ENCODE assay signal across 25 mouse cellular contexts in the genomic region with DNA sequence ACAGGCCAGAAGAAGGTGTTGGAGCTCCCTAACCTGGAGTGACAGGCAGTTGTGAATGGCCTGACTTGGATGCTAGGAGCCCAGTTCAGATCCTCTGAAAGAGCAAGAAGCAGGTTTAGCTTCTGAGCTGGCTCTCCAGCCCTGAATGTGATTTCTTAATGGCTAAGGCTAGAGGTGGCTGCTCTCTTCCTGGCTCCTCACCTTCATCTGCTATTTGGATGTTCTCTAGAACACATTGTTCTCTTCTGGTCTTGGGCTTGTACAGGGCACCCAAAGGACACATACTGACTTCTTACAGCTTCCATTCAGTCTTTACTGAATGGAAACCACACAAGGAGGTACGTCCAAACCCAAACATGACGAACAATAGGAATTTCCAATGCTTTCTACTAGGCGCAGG. TPM values are rescaled to one million over a fixed set of nuclear protein-coding genes. Genes with fewer than 3 reads are reported as not detected.
DNase-seq lines count a peak whose midpoint lies in the region; ATAC-seq and TF ChIP-seq lines count a peak whose summit lies in the region.
"Had no signal": no experiment of that assay in that cellular context is flagged by ENCODE, and none has a peak within 500 bp of the region (broad histone marks: within the 10 kb centered on the region; RNA-seq: fewer than 3 reads in every experiment).

No protein-coding gene starts in this region.

- whole genome bisulfite sequencing in heart, postnatal 0 days: 88% methylated on average over 3 of the region's 3 CpGs

- no peaks in the 10 kb centered on the region for H3K27me3 ChIP-seq in heart, postnatal 0 days (ENCODE audit: control insufficient read depth, insufficient read depth, low read length)
- no peaks in the 10 kb centered on the region for H3K27me3 ChIP-seq in ES-Bruce4 (ENCODE audit: control insufficient read depth, insufficient read depth, low read length, poor library complexity, severe bottlenecking)
- H3K27me3 ChIP-seq: embryonic facial prominence, embryonic 13.5 days; hindbrain, embryonic 12.5 days; Patski had no signal

- H3K9me3 ChIP-seq in heart, postnatal 0 days (replicated peaks; ENCODE audit: control insufficient read depth, low read length): no peaks in the 10 kb centered on the region
- H3K9me3 ChIP-seq in ES-Bruce4 (replicated peaks; ENCODE audit: control insufficient read depth, insufficient read depth, low read length, poor library complexity, severe bottlenecking) (no peaks in the 10 kb centered on the region), ES-E14 (ENCODE audit: control insufficient read depth, insufficient read depth, low read depth, low read length) (no peaks in the 10 kb centered on the region)
- H3K9me3 ChIP-seq: embryonic facial prominence, embryonic 13.5 days; hindbrain, embryonic 12.5 days had no signal

- H3K4me3 ChIP-seq in heart, postnatal 0 days (ENCODE audit: low read depth, low read length): no peak overlapping the region
- H3K4me3 ChIP-seq in ES-Bruce4 (ENCODE audit: low read depth, low read length) (no peak overlapping the region), ES-E14 (ENCODE audit: insufficient read depth in 1 of 2, low read depth in 1 of 2, low read length in 2 of 2, poor library complexity in 1 of 2, severe bottlenecking in 1 of 2) (no peak overlapping the region)
- no peak overlapping the region for H3K4me3 ChIP-seq in cortical plate, adult 2 months (ENCODE audit: insufficient read depth, low read length)
- H3K4me3 ChIP-seq: embryonic facial prominence, embryonic 13.5 days; hindbrain, embryonic 12.5 days had no signal

- H3K4me2 ChIP-seq in heart, postnatal 0 days (ENCODE audit: low read depth, low read length): no peak overlapping the region
- H3K4me2 ChIP-seq: embryonic facial prominence, embryonic 13.5 days; heart, embryonic 11.5 days; hindbrain, embryonic 12.5 days had no signal

- ATAC-seq in heart, postnatal 0 days (ENCODE audit: insufficient read depth, low read depth): no peak
- ATAC-seq: activated CD4-positive, CD25-positive, alpha-beta regulatory T cell, adult 4 months; forebrain, embryonic 14.5 days; hindbrain, embryonic 16.5 days; inflammation-experienced regulatory T-cells, adult 6 months; intestine, postnatal 0 days; Patski had no signal

- in situ Hi-C loops in ES-E14 (cut with MboI; ENCODE audit: low sequenced_read_pairs in 2 of 2, unreplicated experiment in 2 of 2): loop anchor here in 1 of 2 experiments (25.0 kb wide), 2 partner anchors 89 to 214 kb away; a partner anchor contains a TSS

- peak overlapping the region; percentile 32; the same call in 1 of the 2 replicates for H3K27ac ChIP-seq in heart, postnatal 0 days (ENCODE audit: low read depth)
- H3K27ac ChIP-seq in ES-Bruce4 (ENCODE audit: insufficient read depth, low read length): 0 out of 2 replicates have a peak overlapping the region, but pooled peaks have one; percentile 0
- H3K27ac ChIP-seq in ES-E14 (ENCODE audit: insufficient read depth, low read depth, low read length, poor library complexity, severe bottlenecking): peak overlapping the region; percentile 23; the same call in 1 of the 2 replicates
- peak overlapping the region; percentile 48; the same call in 1 of the 2 replicates for H3K27ac ChIP-seq in cortical plate, adult 2 months (ENCODE audit: insufficient read depth, low read length)
- H3K27ac ChIP-seq: embryonic facial prominence, embryonic 13.5 days; hindbrain, embryonic 12.5 days had no signal

- H3K36me3 ChIP-seq in heart, postnatal 0 days (replicated peaks; ENCODE audit: control insufficient read depth, insufficient read depth, low read length): no peaks in the 10 kb centered on the region
- H3K36me3 ChIP-seq in ES-Bruce4 (ENCODE audit: control insufficient read depth, insufficient read depth, low read length, poor library complexity, severe bottlenecking) (no peaks in the 10 kb centered on the region), ES-E14 (ENCODE audit: control insufficient read depth, insufficient read depth, low read length, poor library complexity, severe bottlenecking) (no peaks in the 10 kb centered on the region)
- H3K36me3 ChIP-seq: embryonic facial prominence, embryonic 13.5 days; hindbrain, embryonic 12.5 days had no signal

- no peak for TF ChIP-seq EP300 in heart, postnatal 0 days (IDR thresholded peaks at IDR 0.05; ENCODE audit: low read depth)
- no peak for TF ChIP-seq EP300 in ES-Bruce4 (IDR thresholded peaks at IDR 0.05; ENCODE audit: insufficient read depth, low read depth, low read length)

- H3K4me1 ChIP-seq in heart, postnatal 0 days (ENCODE audit: control insufficient read depth, insufficient read depth): peaks cover 11% of the 10 kb centered on the region
- H3K4me1 ChIP-seq in ES-Bruce4 (ENCODE audit: control insufficient read depth, insufficient read depth, low read length) (no peaks in the 10 kb centered on the region), ES-E14 (ENCODE audit: control insufficient read depth in 2 of 2, insufficient read depth in 2 of 2, low read length in 2 of 2, poor library complexity in 1 of 2) (peaks cover 6 to 25% of the 10 kb centered on the region in 2 experiments; a peak in 2 of 4 replicates)
- no peaks in the 10 kb centered on the region for H3K4me1 ChIP-seq in cortical plate, adult 2 months (ENCODE audit: control insufficient read depth, insufficient read depth, low read length)

- no peak for TF ChIP-seq CTCF in heart, postnatal 0 days (IDR thresholded peaks at IDR 0.05; ENCODE audit: low read depth)
- TF ChIP-seq CTCF in ES-Bruce4 (IDR thresholded peaks at IDR 0.05; ENCODE audit: low read depth, low read length): no peak
- no peak for TF ChIP-seq CTCF in cortical plate, adult 2 months (IDR thresholded peaks at IDR 0.05; ENCODE audit: extremely low read depth, insufficient read depth, low read length)

- no peak overlapping the region for H3K9ac ChIP-seq in heart, postnatal 0 days (replicated peaks; ENCODE audit: low read depth, low read length)
- H3K9ac ChIP-seq in ES-Bruce4 (ENCODE audit: low read depth, poor library complexity, severe bottlenecking) (no peak overlapping the region), ES-E14 (ENCODE audit: insufficient read depth, low read depth, low read length, poor library complexity, severe bottlenecking) (no peak overlapping the region)
- H3K9ac ChIP-seq: embryonic facial prominence, embryonic 13.5 days; hindbrain, embryonic 12.5 days had no signal

- TF ChIP-seq POLR2A in ES-Bruce4 (IDR thresholded peaks at IDR 0.05; ENCODE audit: insufficient read depth, low read length): no peak
- TF ChIP-seq POLR2A in cortical plate, adult 2 months (IDR thresholded peaks at IDR 0.05; ENCODE audit: extremely low read depth, insufficient read depth, low read length): no peak

- DNase-seq in heart, postnatal 0 days (ENCODE audit: low spot score): no peak
- DNase-seq in heart, postnatal 14 days: no peak
- no peak for DNase-seq in ES-E14 (ENCODE audit: low read depth, low spot score)
- DNase-seq in frontal cortex, postnatal 25 days (ENCODE audit: low spot score in 2 of 2): no peak
- DNase-seq in natural killer cell, adult 2 months (ENCODE audit: low spot score in 2 of 2): no peak
- DNase-seq: adrenal gland, adult 2 months; adrenal gland, postnatal 25 days; cerebellum, adult 11 months; cerebellum, adult 8-10 months; cerebellum, postnatal 14 days; gastrocnemius, postnatal 14 days; heart, postnatal 4 days; kidney, adult 8-10 months had no signal

- intact Hi-C loops in heart, postnatal 14 days (cut with DNase I): no loop called here

TF ChIP-seq in ES-E14, 5 proteins besides CTCF, POLR2A, EP300 and RAD21:
- no peak for TF ChIP-seq ZNF384 (IDR thresholded peaks at IDR 0.05; ENCODE audit: low read depth, low read length)
- no peak for TF ChIP-seq MAFK (IDR thresholded peaks at IDR 0.05; ENCODE audit: insufficient read depth, low read depth, low read length)
- no peak for TF ChIP-seq HCFC1 (IDR thresholded peaks at IDR 0.05; ENCODE audit: borderline replicate concordance, insufficient read depth, low read length)
- no peak for TF ChIP-seq ZC3H11A (IDR thresholded peaks at IDR 0.05; ENCODE audit: borderline replicate concordance, low read depth, low read length)
- TF ChIP-seq CHD2 (IDR thresholded peaks at IDR 0.05; ENCODE audit: low read depth, low read length): no peak

RNA-seq across cellular contexts. Expression of a gene that starts 11.7 kb away (rescaled TPM):
- 8.9 TPM in 1 of 2 replicates, not detected in the other for total RNA-seq in heart, postnatal 0 days (2014; rRNA removed; ENCODE audit: low replicate concordance)
- polyA plus RNA-seq in heart, postnatal 0 days (2015; fragmentation: Nextera tagmentation; extraction: Ambion mirVana): 1.3 and 98.2 TPM in 2 replicates
- total RNA-seq in heart, postnatal 14 days (2021): 100 to 1,000 TPM in 1 of 2 experiments, not detected in 1; 233 TPM
- not detected in 2 replicates for polyA plus RNA-seq in ES-Bruce4 (2011; ENCODE audit: insufficient read depth, insufficient read length, low read depth, missing spikeins)
- not detected in 2 replicates for total RNA-seq in ES-E14 (2012; rRNA removed)
- not detected in 2 replicates for polyA plus RNA-seq in cortical plate, adult 2 months (2012; rRNA removed)
- total RNA-seq: adrenal gland, adult 2 months; adrenal gland, postnatal 25 days; gastrocnemius, postnatal 14 days; granulocyte monocyte progenitor cell, adult 5-6 weeks; heart, postnatal 4 days had no signal
- polyA plus RNA-seq: activated CD4-positive, CD25-positive, alpha-beta regulatory T cell, adult 4 months; adrenal gland, adult 2 months; embryonic facial prominence, embryonic 13.5 days; forebrain, embryonic 14.5 days; heart, embryonic 11.5 days; hindbrain, embryonic 12.5 days; hindbrain, embryonic 16.5 days; inflammation-experienced regulatory T-cells, adult 6 months; intestine, postnatal 0 days; Patski had no signal

RNA-seq across cellular contexts. Expression of a gene that starts 59.4 kb away (rescaled TPM):
- total RNA-seq in heart, postnatal 0 days (2014; rRNA removed; ENCODE audit: low replicate concordance): 7.3 and 10.6 TPM in 2 replicates
- 22.2 and 22.7 TPM in 2 replicates for polyA plus RNA-seq in heart, postnatal 0 days (2015; fragmentation: Nextera tagmentation; extraction: Ambion mirVana)
- total RNA-seq in heart, postnatal 14 days (2021): 10 to 100 TPM; 20.0 to 29.3 TPM
- 14.8 and 23.3 TPM in 2 replicates for polyA plus RNA-seq in ES-Bruce4 (2011; ENCODE audit: insufficient read depth, insufficient read length, low read depth, missing spikeins)
- total RNA-seq in ES-E14 (2012; rRNA removed): 14.4 and 17.2 TPM in 2 replicates
- polyA plus RNA-seq in cortical plate, adult 2 months (2012; rRNA removed): 79.3 and 81.3 TPM in 2 replicates
